Mouse (Mus musculus) brain, embryonic 14.5 days (tissue): ENCODE results near the gene Itpr1. TPM values are rescaled to one million over a fixed set of nuclear protein-coding genes. Genes with fewer than 3 reads are reported as not detected.

Experiments
- DNase-seq: peaks from one replicate; pipeline ENCODE4 v3.0.0-alpha.2; 2011; ENCODE audit warnings: low read depth
- CTCF ChIP-seq: fragments of 200-500 bp; IDR thresholded peaks from 2 replicates; pipeline ENCODE4 v1.5.1; 2012; ENCODE audit warnings: inconsistent platforms, mild to moderate bottlenecking, moderate library complexity, borderline replicate concordance; ENCODE audit not compliant: insufficient read depth, insufficient read length; ENCODE audit errors: extremely low read depth
- POLR2A ChIP-seq: fragments of 200-500 bp; IDR thresholded peaks from 2 replicates; pipeline ENCODE4 v1.6.1; 2012; ENCODE audit warnings: mild to moderate bottlenecking, inconsistent platforms, borderline replicate concordance; ENCODE audit not compliant: poor library complexity, insufficient read depth, insufficient read length, severe bottlenecking; ENCODE audit errors: extremely low read depth
- polyA plus RNA-seq: library from polyadenylated mRNA; depleted of rRNA; stranded (reverse); fragments of >200 nt; gene quantifications from 2 replicates; pipeline ENCODE4 v1.2.3, GENCODE M21; 2012

The Itpr1 gene
- polyA plus RNA-seq, 1 experiment = 9.9 TPM

- DNase-seq = peak; percentile 39
- no peak for TF ChIP-seq CTCF
- TF ChIP-seq POLR2A = no peak
Measured at GRCm38 (mm10) chr6:108316268-108316824, 103.5 kb downstream of the Itpr1 start.

- DNase-seq = no peak
- TF ChIP-seq POLR2A = no peak
- no peak for TF ChIP-seq CTCF
Measured at GRCm38 (mm10) chr6:108316951-108317350, 104.1 kb downstream of the Itpr1 start.

GRCm38 (mm10) chr6:108321653-108322052 lies 108.8 kb downstream of the Itpr1 start:
- TF ChIP-seq CTCF = no peak
- TF ChIP-seq POLR2A = no peak
- peak; percentile 81 for DNase-seq

GRCm38 (mm10) chr6:108324464-108325025 lies 111.6 kb downstream of the Itpr1 start:
- DNase-seq = no peak
- no peak for TF ChIP-seq CTCF
- TF ChIP-seq POLR2A = no peak

- DNase-seq = no peak
- no peak for TF ChIP-seq CTCF
- no peak for TF ChIP-seq POLR2A
Measured at GRCm38 (mm10) chr6:108325400-108325799, 112.5 kb downstream of the Itpr1 start.

GRCm38 (mm10) chr6:108325948-108326411 lies 113.1 kb downstream of the Itpr1 start:
- DNase-seq = no peak
- TF ChIP-seq CTCF (no peak), POLR2A (no peak)

- TF ChIP-seq POLR2A (no peak), CTCF (no peak)
- no peak for DNase-seq
Measured at GRCm38 (mm10) chr6:108326751-108327161, 113.9 kb downstream of the Itpr1 start.

GRCm38 (mm10) chr6:108327561-108327960 lies 114.7 kb downstream of the Itpr1 start:
- no peak for DNase-seq

GRCm38 (mm10) chr6:108328296-108328695 lies 115.4 kb downstream of the Itpr1 start:
- TF ChIP-seq POLR2A (no peak), CTCF (no peak)
- DNase-seq = no peak

More at GRCm38 (mm10) chr6:108327561-108327960, 114.7 kb downstream of the Itpr1 start:
- TF ChIP-seq CTCF = no peak
- no peak for TF ChIP-seq POLR2A

GRCm38 (mm10) chr6:108330461-108330860 lies 117.6 kb downstream of the Itpr1 start:
- TF ChIP-seq POLR2A = no peak
- no peak for TF ChIP-seq CTCF

GRCm38 (mm10) chr6:108331268-108331667 lies 118.4 kb downstream of the Itpr1 start:
- no peak for TF ChIP-seq POLR2A
- no peak for TF ChIP-seq CTCF
- no peak for DNase-seq

More at GRCm38 (mm10) chr6:108330461-108330860, 117.6 kb downstream of the Itpr1 start:
- no peak for DNase-seq

GRCm38 (mm10) chr6:108334059-108334458 lies 121.2 kb downstream of the Itpr1 start:
- no peak for TF ChIP-seq POLR2A
- no peak for TF ChIP-seq CTCF

More at GRCm38 (mm10) chr6:108334059-108334458, 121.2 kb downstream of the Itpr1 start:
- DNase-seq = no peak
